Mouse (Mus musculus) left cerebral cortex, adult 18-20 months (tissue): ENCODE measurements around the gene Gm9936. TPM values are rescaled to one million over a fixed set of nuclear protein-coding genes. Genes with fewer than 3 reads are reported as not detected.
"Not testable (repeated sequence)": the region's sequence is repeated elsewhere in the genome, so short reads cannot be mapped to it uniquely, and the experiment has no call there.

Experiments used
- DNase-seq, 2 experiments: peaks; one replicate each; pipeline ENCODE4 v3.0.0; 2021 to 2022; ENCODE audit warnings: low spot score in 2 of 2, mixed read lengths in 1 of 2
- long read RNA-seq, 2 experiments: library from polyadenylated mRNA; stranded (forward); transcript quantifications; one replicate each; pipeline ENCODE4 v2.0.0; 2021
- total RNA-seq, 2 experiments: library from RNA; stranded (reverse); gene quantifications; 2 replicates each; pipeline ENCODE4 v1.2.3; 2021

Gm9936 gene
- total RNA-seq, result 1 to 10 TPM in 1 of 2 experiments, under 1 TPM in 1; 0.74 to 1.2 TPM
- long read RNA-seq, experiment 1, result 0 reads
- long read RNA-seq, experiment 2, partial matches to known transcripts, result 0 of 1 reads
- long read RNA-seq, experiment 2, other reads (novel, unspliced or antisense), result 0 of 1 reads

DNA sequence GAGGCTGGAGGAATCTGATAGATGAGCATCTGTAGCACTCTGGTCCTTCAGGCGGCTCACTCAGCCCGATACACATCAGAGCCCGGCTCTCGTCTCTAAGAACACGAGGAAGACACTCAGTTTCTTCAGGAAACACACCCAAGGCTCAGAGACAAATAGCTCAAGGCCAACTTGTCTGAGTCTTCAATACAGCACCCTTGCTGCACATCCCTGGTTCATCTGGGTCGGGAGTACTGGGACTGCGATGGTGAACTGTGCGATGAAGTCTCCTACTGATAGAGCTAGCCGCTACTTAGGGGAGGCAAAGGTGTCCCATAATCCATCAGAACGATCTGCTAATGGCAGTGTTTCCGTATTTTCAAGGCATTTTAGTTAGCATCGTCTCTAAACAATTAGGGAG is at the start of gene Gm9936:
Gene Gm9936 (minus strand): TSS at position 101 of the 400 bp plus-strand sequence.
- DNase-seq, result no peak

- DNase-seq, result no peak
Observed at GRCm38 (mm10) chr5:114902413-114902812, 43.9 kb upstream of the Gm9936 start.

DNA sequence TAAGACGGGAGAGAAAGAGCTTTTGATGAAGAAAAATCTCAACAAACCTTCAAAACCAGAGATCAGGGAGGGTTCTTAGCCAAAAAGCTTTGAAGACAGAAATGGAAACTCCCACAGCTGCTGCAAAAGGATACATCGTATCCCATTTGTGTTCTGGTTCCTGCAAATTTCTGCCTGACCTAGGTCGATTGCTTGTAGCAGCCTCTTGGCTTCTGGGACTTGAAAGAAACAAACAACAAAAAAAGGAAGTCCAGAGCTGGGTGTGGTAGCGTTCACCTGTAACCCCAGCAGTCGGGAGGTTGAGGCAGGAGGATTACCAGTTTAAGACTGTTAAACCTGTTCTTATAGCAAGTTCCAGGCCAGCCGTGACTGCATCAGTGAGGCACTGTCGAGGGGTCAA is 40.4 kb upstream of the Gm9936 start:
- no peak for DNase-seq

DNA sequence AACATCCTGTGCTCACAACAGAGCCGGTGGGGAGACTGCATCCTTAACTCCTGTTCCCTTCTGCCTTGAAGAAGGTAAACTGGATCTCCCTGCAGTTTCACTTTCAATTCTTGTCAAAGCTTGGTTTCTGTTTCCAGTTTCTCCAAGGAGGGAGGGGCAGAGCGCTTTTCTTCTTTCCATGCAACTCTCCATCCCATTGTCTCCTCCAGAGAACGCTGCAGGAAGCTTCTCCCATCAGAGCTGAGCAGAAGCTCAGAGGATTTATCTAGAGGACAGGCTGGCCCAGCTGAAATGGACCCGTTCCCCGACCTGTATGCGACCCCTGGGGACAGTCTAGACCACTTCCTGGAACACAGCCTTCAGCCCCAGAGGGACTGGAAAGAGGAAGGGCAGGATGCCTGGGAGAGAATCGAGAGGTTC is 38.9 kb upstream of the Gm9936 start:
- DNase-seq, result no peak

DNA sequence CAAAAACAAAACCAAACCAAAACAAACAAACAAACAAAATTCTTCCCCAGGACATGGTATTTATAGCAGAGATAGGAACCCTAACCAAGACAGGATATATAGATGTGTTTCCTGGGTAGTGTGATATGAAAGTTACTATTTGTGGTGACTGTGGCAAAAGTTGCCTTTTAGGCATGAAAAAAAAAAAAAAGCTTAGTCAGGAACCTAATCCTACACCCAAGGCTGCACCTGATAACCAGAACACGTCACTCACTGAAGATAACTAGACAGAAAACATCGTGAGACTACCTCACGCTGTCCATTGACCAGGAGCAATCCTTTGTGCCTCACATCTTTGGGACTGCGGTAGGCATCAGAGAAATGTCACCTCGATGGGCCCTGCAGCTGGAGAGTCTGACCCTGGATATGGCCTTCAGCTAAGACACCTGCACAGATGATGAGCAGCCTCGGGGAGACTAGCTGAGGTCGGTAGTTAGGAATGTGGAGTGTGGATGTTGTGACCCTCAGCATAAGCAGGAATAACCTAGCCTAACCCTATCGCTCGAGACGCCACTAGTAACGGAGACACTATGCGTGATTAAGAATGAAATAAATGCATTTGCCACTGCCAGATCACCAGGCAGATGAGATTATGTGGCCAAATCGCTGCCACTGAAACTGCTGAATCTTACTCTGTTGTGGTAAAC is 38.3 kb upstream of the Gm9936 start, which contains the start of gene Oasl2:
Gene Oasl2 (plus strand): TSS at position 249 of the 686 bp plus-strand sequence.
- DNase-seq, result no peak

DNA sequence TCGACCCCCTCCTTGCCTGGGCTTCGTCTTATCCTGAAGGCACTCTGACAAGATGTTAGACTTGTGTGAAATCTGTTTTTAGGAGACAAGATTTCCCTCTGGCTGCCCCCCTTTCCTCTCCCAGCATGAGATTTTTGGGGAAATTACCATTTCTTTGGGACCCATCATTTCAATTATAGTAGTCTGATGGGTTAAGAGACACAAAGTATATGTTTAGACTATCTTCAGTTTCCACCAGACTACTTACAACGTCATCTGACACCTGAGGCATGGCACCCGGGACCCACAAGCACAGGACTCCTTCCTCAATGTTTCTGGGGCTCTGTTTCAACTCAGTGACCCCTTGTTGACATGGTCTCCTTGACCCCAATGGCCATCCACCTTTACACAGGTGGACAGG is 37.1 kb upstream of the Gm9936 start:
- no peak for DNase-seq

DNA sequence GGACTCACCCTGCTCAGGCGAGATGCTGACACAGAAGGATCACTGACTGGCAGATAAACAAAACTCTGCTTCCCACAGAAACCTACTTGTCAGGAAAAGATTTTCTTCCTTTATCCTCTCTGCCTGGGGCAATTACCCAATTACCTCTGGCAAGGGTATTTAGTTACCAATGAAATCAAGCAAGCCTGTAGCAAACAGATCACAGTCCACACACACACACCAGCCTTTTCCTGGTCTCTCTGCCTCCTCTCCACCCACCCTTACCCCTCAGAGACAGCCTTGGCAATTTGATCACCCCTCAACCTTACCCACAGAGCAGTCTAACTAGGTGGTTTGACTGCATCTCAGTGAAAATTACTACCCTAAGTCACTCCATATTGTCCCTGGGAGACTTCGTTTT is 30.5 kb upstream of the Gm9936 start:
- DNase-seq, result no peak

GRCm38 (mm10) chr5:114886801-114887200 is 28.3 kb upstream of the Gm9936 start:
- DNase-seq, result no peak

- DNase-seq, result no peak
Observed at GRCm38 (mm10) chr5:114883022-114883421, 24.5 kb upstream of the Gm9936 start.

DNA sequence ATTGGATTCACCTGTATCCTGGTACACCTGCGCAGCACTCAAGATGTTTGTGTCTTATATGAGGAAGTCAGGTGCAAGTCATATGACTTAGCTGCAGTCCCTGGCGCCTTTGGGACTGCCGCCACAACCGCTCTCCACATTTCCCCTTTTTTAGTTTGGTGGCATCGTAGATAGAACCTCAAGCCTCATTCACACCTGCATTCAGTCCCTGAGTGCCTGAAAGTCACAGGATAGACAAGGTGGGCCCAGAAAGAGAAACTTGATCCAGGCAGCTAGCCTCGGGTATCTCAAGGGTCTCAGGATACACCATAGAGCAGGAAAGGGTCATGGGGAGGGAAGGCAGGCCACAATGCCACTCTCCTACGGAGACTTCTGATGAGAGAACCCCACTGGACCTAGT is 23.8 kb upstream of the Gm9936 start:
- DNase-seq, result not testable (repeated sequence)

- DNase-seq, result no peak
Observed at GRCm38 (mm10) chr5:114879399-114879798, 20.9 kb upstream of the Gm9936 start.

GRCm38 (mm10) chr5:114877487-114877886 is 19.0 kb upstream of the Gm9936 start:
- DNase-seq, result no peak

DNA sequence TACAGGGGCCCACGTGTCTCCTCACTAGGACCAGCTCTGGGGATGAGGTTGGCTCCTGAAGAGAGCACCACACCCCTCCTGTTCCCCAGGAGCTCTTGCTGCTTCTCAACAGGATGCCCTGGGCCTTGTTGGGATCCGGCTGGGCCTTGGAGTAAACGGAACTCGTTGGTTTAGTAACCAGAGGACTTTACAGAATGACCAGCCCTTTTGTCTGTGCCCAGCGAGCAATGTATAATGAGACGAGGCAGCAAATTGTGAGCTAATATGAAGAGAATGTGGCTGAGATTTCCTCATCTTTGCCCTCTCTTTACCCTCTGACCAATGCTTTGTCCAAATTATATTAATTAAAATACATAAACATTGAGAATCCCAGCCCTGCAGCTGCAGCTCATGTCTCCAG is 17.8 kb upstream of the Gm9936 start:
- no peak for DNase-seq

DNA sequence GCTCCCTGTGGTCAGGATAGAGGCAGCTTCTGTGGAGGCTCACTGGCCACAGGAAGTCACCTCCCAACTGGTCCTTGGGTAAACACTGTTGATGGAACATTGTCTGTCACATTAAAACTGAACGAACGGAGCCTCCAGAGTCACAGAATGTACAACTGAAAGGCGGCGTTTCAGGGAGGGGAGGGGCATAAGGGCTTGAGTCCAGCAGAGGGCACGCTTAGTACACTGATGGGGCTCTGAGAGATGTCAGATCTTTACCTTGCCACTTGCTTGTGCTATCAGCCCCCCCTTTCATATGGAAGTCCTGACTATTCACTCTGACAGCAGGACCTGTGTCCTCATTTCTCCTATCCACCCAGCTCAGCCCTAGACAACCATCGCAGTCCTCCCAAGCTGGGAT is 17.4 kb upstream of the Gm9936 start:
- DNase-seq, result no peak

- DNase-seq, result no peak
Observed at GRCm38 (mm10) chr5:114865279-114865678, 6.8 kb upstream of the Gm9936 start.

- DNase-seq, result no peak
Observed at GRCm38 (mm10) chr5:114864813-114865212, 6.3 kb upstream of the Gm9936 start.

GRCm38 (mm10) chr5:114861730-114862129 is 3.2 kb upstream of the Gm9936 start:
- DNase-seq, result no peak

DNA sequence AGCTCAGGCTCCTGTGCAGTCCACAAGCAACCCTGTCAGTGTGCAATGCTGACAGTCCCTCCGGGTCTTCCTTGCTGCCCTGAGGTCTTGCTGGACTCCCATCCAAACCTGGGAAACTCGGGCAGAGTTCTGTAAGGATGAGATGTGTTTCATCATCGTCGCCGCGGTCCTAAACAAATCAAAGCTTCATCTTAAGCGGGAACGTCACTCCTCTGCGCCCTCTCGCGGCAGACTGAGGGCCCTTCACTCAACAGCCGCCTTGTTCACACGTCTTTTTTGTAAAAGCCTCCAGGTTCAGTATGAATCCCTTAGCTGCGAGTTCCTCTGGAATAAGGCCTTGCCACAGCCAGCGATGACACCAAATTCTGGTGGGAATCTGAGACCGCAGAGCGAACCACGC is 771 bp upstream of the Gm9936 start:
- DNase-seq, result peak; percentile 73 to 80

DNA sequence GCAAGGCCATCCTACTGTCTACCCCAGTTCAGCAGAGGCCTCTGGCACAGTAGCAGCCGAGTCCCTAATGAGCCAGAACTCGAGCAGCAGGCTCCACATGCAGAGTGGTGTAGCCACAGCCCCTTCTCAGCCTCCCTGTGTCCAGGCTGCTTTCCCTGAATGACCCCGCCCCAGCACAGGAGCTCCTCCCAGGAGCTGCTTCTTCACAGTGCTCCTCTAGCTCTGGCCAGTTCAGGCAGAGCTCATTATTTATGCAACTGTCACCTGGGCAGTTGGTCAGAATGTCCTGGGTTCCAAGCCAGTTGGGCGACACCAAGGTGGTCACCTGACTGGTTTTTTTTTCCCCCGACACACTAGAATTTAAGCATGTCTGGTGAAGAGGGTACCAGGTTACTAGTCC is 5.1 kb downstream of the Gm9936 start, which contains the start of gene 4930519G04Rik:
Gene 4930519G04Rik (plus strand): TSS at position 301 of the 400 bp plus-strand sequence.
- not testable (repeated sequence) for DNase-seq

DNA sequence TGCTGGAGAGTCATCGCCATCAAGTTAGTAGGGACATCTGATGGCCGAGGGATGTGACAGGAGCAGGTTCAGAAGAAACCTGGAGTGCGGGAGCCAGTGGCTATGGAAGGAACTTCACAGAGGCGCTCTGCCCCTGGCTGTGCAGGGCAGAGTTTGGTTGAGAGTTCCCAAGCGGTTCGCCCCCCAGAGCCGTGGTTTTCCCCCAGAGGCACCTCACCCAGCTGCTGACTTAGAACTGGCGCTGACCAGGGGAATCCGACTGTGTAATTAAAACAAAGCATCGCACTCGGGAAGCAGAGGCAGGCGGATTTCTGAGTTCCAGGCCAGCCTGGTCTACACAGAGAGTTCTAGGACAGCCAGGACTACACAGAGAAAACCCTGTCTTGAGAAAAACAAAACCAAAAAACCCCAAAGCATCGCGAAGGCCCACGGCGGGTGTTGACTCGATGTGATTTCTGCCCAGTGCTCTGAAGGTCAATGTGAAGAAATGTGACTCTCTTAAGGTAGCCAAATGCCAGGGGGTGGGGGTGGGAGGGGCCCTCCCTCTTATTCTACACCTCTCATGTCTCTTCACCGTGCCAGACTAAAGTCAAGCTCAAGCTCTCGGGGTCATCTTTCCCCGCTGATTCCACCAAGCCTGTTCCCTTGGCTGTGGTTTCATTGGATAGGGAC is 6.8 kb downstream of the Gm9936 start:
- DNase-seq, result no peak

DNA sequence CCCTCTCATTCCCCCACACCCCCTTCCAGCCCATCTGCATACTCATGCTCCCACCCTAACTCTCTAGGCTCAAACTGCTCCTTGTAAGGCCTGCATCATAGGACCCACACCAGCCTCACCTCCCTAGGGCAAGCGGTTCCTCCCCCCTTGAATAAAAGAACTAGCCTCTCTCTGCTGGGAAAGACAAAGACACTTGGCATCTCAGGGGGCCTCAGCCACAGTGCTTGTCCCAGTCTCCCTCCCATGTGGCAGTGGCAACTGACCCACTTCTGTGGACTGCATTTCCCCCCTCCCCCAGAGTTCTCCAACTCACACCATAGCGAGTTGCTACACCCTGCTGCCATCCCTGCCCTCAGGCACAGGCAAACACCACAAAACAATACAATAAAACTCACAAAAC is 14.1 kb downstream of the Gm9936 start:
- DNase-seq, result not testable (repeated sequence)

DNA sequence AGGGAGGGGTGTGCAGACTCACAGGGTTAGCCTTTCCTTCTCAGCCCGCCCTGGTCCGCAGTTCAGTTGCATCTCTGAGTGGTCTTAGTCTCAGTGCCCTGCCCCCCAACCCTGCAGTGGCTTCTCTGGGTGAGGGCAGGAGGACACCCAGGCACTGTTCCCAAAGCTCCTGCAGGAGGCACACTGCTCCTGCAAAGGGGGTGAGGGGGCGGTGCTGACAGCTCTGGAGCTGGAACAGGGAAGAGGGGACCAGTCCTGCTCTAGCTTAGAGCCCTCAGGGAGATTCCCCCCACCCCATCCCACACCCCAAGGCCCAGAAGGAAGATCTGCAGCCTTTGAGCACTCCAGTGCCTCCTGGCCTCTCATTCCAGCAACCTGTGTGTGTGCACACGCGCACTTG is 15.8 kb downstream of the Gm9936 start:
- DNase-seq, result no peak
